Mouse (Mus musculus): ENCODE measurements at regions not wholly inside any gene's neighbourhood (a gene's known extent, or its start where the extent isn't known, plus 50 kb on each side); places are given as distances from the start of the nearest gene placed in this dataset.

DNA sequence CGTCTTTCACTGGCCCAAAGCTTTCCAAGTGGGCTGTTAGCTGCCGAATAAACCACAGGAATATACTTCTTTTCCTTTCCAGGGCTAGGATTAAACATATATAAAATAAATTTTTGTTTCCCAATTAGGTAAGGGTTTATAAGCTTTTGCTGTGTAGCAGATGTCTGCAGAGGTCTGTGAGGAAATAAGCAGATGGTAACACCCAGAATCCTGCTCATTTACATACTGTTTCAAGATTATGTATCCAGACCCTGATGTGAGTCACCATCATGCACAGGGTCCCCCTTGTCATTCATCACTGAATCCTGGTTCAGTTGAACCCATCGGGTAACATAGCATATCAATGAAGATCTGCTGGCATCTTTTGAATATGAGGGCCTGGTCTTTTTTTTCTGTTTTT is 242.9 kb downstream of the Pdzph1 start:
- TF ChIP-seq CTCF (IDR thresholded peaks at IDR 0.05; ENCODE audit: borderline replicate concordance, insufficient read depth, low read depth, low read length) = no peak
- TF ChIP-seq POLR2A (IDR thresholded peaks at IDR 0.05; ENCODE audit: borderline replicate concordance, insufficient read depth, low read length) = no peak
